Mouse (Mus musculus) heart, postnatal 0 days (tissue): ENCODE data around the gene Pde4d.

Experiments used
- CTCF ChIP-seq: IDR thresholded peaks from 2 replicates; pipeline ENCODE4 v1.5.1; 2016; ENCODE audit warnings: antibody characterized with exemption, control low read depth, low read depth
- EP300 ChIP-seq: IDR thresholded peaks from 2 replicates; pipeline ENCODE4 v1.6.1; 2016; ENCODE audit warnings: antibody characterized with exemption, low read depth

DNA sequence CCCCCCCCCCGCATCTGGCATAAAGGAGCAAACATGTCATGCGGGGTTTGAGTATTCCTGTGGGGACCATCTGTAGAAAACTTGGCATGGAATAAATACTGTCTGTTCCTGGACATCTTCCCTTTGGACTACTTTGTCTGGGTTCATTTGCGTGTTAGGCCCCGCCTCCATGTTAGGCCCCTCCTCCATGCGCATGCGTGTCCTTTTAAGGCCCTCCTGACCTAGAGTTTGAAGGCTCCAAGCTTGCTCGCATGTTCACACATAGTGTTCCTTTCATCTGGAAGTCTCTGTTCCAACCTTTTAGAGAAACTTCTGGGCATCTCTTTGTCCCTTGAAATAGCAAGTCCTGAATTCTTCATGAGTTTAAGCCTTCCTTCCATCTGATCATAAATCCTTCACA, 1359.2 kb downstream of the Pde4d start:
- TF ChIP-seq CTCF = no peak
- no peak for TF ChIP-seq EP300
